11 mouse cellular contexts compared by ENCODE assay signal in genomic region chr4:136895861-136896260, GRCm38 (mm10). TPM values are rescaled to one million over a fixed set of nuclear protein-coding genes. Genes with fewer than 3 reads are reported as not detected.
A peak's percentile ranks its signal among the peaks of the same experiment; 100 is the strongest.
DNase-seq lines count a peak whose midpoint lies in the region; ATAC-seq and TF ChIP-seq lines count a peak whose summit lies in the region.
"Had no signal": no experiment of that assay in that cellular context is flagged by ENCODE, and none has a peak within 500 bp of the region (broad histone marks: within the 10 kb centered on the region; RNA-seq: fewer than 3 reads in every experiment).

No protein-coding gene starts in this region.

- H3K27ac ChIP-seq in forebrain, embryonic 11.5 days (ENCODE audit: low read depth, low read length) = no peak overlapping the region
- H3K27ac ChIP-seq in forebrain, embryonic 15.5 days (replicated peaks) = no peak overlapping the region
- no peak overlapping the region for H3K27ac ChIP-seq in forebrain, postnatal 0 days (ENCODE audit: low read depth, low read length)
- H3K27ac ChIP-seq in midbrain, embryonic 10.5 days (replicated peaks) = peak overlapping the region; percentile 42; the same call in 1 of the 2 replicates

- H3K36me3 ChIP-seq in forebrain, embryonic 11.5 days (ENCODE audit: control insufficient read depth, insufficient read depth, low read length) = no peaks in the 10 kb centered on the region
- H3K36me3 ChIP-seq in forebrain, embryonic 15.5 days = no peaks in the 10 kb centered on the region
- H3K36me3 ChIP-seq in E14TG2a.4 (ENCODE audit: insufficient read depth, low read length) = no peaks in the 10 kb centered on the region
- H3K36me3 ChIP-seq in forebrain, postnatal 0 days (ENCODE audit: insufficient read depth) = no peaks in the 10 kb centered on the region
- no peaks in the 10 kb centered on the region for H3K36me3 ChIP-seq in midbrain, embryonic 10.5 days

- no peak overlapping the region for H3K4me3 ChIP-seq in forebrain, embryonic 11.5 days (ENCODE audit: low read depth, low read length)
- no peak overlapping the region for H3K4me3 ChIP-seq in forebrain, embryonic 15.5 days
- peak overlapping the region; percentile 49 for H3K4me3 ChIP-seq in E14TG2a.4 (replicated peaks; ENCODE audit: low read length)
- no peak overlapping the region for H3K4me3 ChIP-seq in forebrain, postnatal 0 days (ENCODE audit: low read depth, low read length)
- H3K4me3 ChIP-seq in midbrain, embryonic 10.5 days = peak overlapping the region; percentile 29

- no peak overlapping the region; the same call in 1 of the 2 replicates for H3K9ac ChIP-seq in forebrain, embryonic 11.5 days (ENCODE audit: low read length)
- H3K9ac ChIP-seq in forebrain, embryonic 15.5 days (replicated peaks) = no peak overlapping the region
- no peak overlapping the region for H3K9ac ChIP-seq in forebrain, postnatal 0 days

- peak overlapping the region; percentile 32 for H3K4me2 ChIP-seq in forebrain, embryonic 11.5 days (ENCODE audit: low read depth, low read length, severe bottlenecking)
- no peak overlapping the region for H3K4me2 ChIP-seq in forebrain, embryonic 15.5 days (replicated peaks)
- peak overlapping the region; percentile 19 for H3K4me2 ChIP-seq in forebrain, postnatal 0 days (ENCODE audit: low read depth)

- 4% methylated on average over 15 of the region's 15 CpGs for WGBS in forebrain, embryonic 11.5 days
- 3% methylated on average over 15 of the region's 15 CpGs for WGBS in forebrain, embryonic 15.5 days
- WGBS in forebrain, postnatal 0 days = 4% methylated on average over 14 of the region's 15 CpGs
- 5% methylated on average over 15 of the region's 15 CpGs for WGBS in midbrain, embryonic 10.5 days

- H3K27me3 ChIP-seq in forebrain, embryonic 11.5 days (ENCODE audit: control insufficient read depth, insufficient read depth, low read length) = peaks cover 12% of the 10 kb centered on the region
- peaks cover 26% of the 10 kb centered on the region; the same call in 1 of the 2 replicates for H3K27me3 ChIP-seq in forebrain, embryonic 15.5 days
- H3K27me3 ChIP-seq in E14TG2a.4 (ENCODE audit: insufficient read depth, low read length) = peaks cover 37% of the 10 kb centered on the region
- peaks cover 22% of the 10 kb centered on the region for H3K27me3 ChIP-seq in forebrain, postnatal 0 days (ENCODE audit: insufficient read depth, low read length)
- H3K27me3 ChIP-seq in midbrain, embryonic 10.5 days (ENCODE audit: low read depth, poor library complexity, severe bottlenecking) = peaks cover 82% of the 10 kb centered on the region

- H3K4me1 ChIP-seq in forebrain, embryonic 11.5 days (replicated peaks; ENCODE audit: control insufficient read depth, insufficient read depth, low read length) = peaks cover 5% of the 10 kb centered on the region; the same call in 1 of the 2 replicates
- 0 out of 2 replicates have a peak, but pooled peaks cover 6% of the 10 kb centered on the region for H3K4me1 ChIP-seq in forebrain, embryonic 15.5 days
- H3K4me1 ChIP-seq in E14TG2a.4 (replicated peaks; ENCODE audit: low read depth, low read length) = peaks cover 59% of the 10 kb centered on the region
- H3K4me1 ChIP-seq in forebrain, postnatal 0 days (ENCODE audit: insufficient read depth) = no peaks in the 10 kb centered on the region
- H3K4me1 ChIP-seq in midbrain, embryonic 10.5 days = peaks cover 32% of the 10 kb centered on the region

- no peaks in the 10 kb centered on the region for H3K9me3 ChIP-seq in forebrain, embryonic 11.5 days (ENCODE audit: control insufficient read depth, low read length)
- no peaks in the 10 kb centered on the region for H3K9me3 ChIP-seq in forebrain, embryonic 15.5 days
- H3K9me3 ChIP-seq in E14TG2a.4 (ENCODE audit: low read length) = peaks cover 4% of the 10 kb centered on the region; the same call in 1 of the 2 replicates
- no peaks in the 10 kb centered on the region for H3K9me3 ChIP-seq in forebrain, postnatal 0 days (ENCODE audit: low read length)
- H3K9me3 ChIP-seq in midbrain, embryonic 10.5 days (replicated peaks) = no peaks in the 10 kb centered on the region

- no peak for ATAC-seq in forebrain, embryonic 11.5 days (replicated peaks; ENCODE audit: low FRiP score)
- no peak for ATAC-seq in forebrain, embryonic 15.5 days (replicated peaks)
- no peak for ATAC-seq in forebrain, postnatal 0 days

- no peak for TF ChIP-seq CTCF in E14TG2a.4 (conservative IDR thresholded peaks at IDR 0.05; ENCODE audit: low read length)
- TF ChIP-seq CTCF in forebrain, postnatal 0 days (IDR thresholded peaks at IDR 0.05; ENCODE audit: low read depth) = no peak

- DNase-seq in forebrain, embryonic 11.5 days (ENCODE audit: low spot score) = no peak
- no peak for DNase-seq in forebrain, postnatal 0 days
- no peak for DNase-seq in midbrain, embryonic 10.5 days (ENCODE audit: low spot score)
- no peak for DNase-seq in thymus, postnatal 4 days
- no peak for DNase-seq in spleen, postnatal 4 days (ENCODE audit: low spot score in 2 of 2)
- DNase-seq in T-cell, adult 2 months (ENCODE audit: low spot score) = no peak
- DNase-seq: heart, postnatal 36 days; lung, postnatal 36 days had no signal

RNA-seq across cellular contexts. Expression of gene C1qa, which starts 2.7 kb away (rescaled TPM):
- polyA plus RNA-seq in forebrain, embryonic 11.5 days (2014; fragmentation: Nextera tagmentation; extraction: Ambion mirVana) = 8.2 and 11.3 TPM in 2 replicates
- polyA plus RNA-seq in forebrain, embryonic 15.5 days (2015; fragmentation: Nextera tagmentation; extraction: Ambion mirVana) = 22.0 and 23.3 TPM in 2 replicates
- 47.7 and 53.1 TPM in 2 replicates for total RNA-seq in forebrain, postnatal 0 days (2014; rRNA removed)
- polyA plus RNA-seq in forebrain, postnatal 0 days (2015; fragmentation: Nextera tagmentation; extraction: Ambion mirVana) = 42.2 and 43.5 TPM in 2 replicates
- 4.9 and 9.1 TPM in 2 replicates for polyA plus RNA-seq in midbrain, embryonic 10.5 days (2016; fragmentation: Nextera tagmentation; extraction: Ambion mirVana)

RNA-seq across cellular contexts. Expression of gene C1qc, which starts 3.0 kb away (rescaled TPM):
- polyA plus RNA-seq in forebrain, embryonic 11.5 days (2014; fragmentation: Nextera tagmentation; extraction: Ambion mirVana) = 10.0 and 10.7 TPM in 2 replicates
- 18.8 and 20.7 TPM in 2 replicates for polyA plus RNA-seq in forebrain, embryonic 15.5 days (2015; fragmentation: Nextera tagmentation; extraction: Ambion mirVana)
- 61.9 and 64.6 TPM in 2 replicates for total RNA-seq in forebrain, postnatal 0 days (2014; rRNA removed)
- 46.1 and 49.3 TPM in 2 replicates for polyA plus RNA-seq in forebrain, postnatal 0 days (2015; fragmentation: Nextera tagmentation; extraction: Ambion mirVana)
- 7.1 and 12.9 TPM in 2 replicates for polyA plus RNA-seq in midbrain, embryonic 10.5 days (2016; fragmentation: Nextera tagmentation; extraction: Ambion mirVana)
- total RNA-seq: common myeloid progenitor, adult 5-6 weeks had no signal

RNA-seq across cellular contexts. Expression of gene C1qb, which starts 9.9 kb away (rescaled TPM):
- polyA plus RNA-seq in forebrain, embryonic 11.5 days (2014; fragmentation: Nextera tagmentation; extraction: Ambion mirVana) = 19.7 and 21.1 TPM in 2 replicates
- 28.2 and 30.5 TPM in 2 replicates for polyA plus RNA-seq in forebrain, embryonic 15.5 days (2015; fragmentation: Nextera tagmentation; extraction: Ambion mirVana)
- 53.9 and 57.1 TPM in 2 replicates for total RNA-seq in forebrain, postnatal 0 days (2014; rRNA removed)
- 67.4 and 78.2 TPM in 2 replicates for polyA plus RNA-seq in forebrain, postnatal 0 days (2015; fragmentation: Nextera tagmentation; extraction: Ambion mirVana)
- polyA plus RNA-seq in midbrain, embryonic 10.5 days (2016; fragmentation: Nextera tagmentation; extraction: Ambion mirVana) = 20.6 and 32.4 TPM in 2 replicates

Comparison
In these comparisons a context has a peak if more than half of its experiments do, and no peak if none do; other contexts are left out.
1. H3K4me3 ChIP-seq: peak in E14TG2a.4 (single experiment) and midbrain, embryonic 10.5 days (single experiment); none in forebrain, embryonic 11.5 days (single experiment), forebrain, embryonic 15.5 days (single experiment) and forebrain, postnatal 0 days (single experiment).